8 mouse cellular contexts compared by ENCODE assay signal in genomic region chr15:102358126-102358525, GRCm38 (mm10). TPM values are rescaled to one million over a fixed set of nuclear protein-coding genes. Genes with fewer than 3 reads are reported as not detected.
DNase-seq lines count a peak whose midpoint lies in the region; ATAC-seq and TF ChIP-seq lines count a peak whose summit lies in the region.

No protein-coding gene starts in this region.

- H3K9me3 ChIP-seq in heart, embryonic 14.5 days (ENCODE audit: control insufficient read depth, low read length) = no peaks in the 10 kb centered on the region
- H3K9me3 ChIP-seq in hindbrain, postnatal 0 days (ENCODE audit: low read length) = no peaks in the 10 kb centered on the region
- no peaks in the 10 kb centered on the region for H3K9me3 ChIP-seq in neural tube, embryonic 12.5 days

- no peak for ATAC-seq in heart, embryonic 14.5 days (ENCODE audit: insufficient number of reproducible peaks, insufficient read depth, low FRiP score, low read depth)
- ATAC-seq in common myeloid progenitor, adult 5-6 weeks (replicated peaks; ENCODE audit: low read depth, poor library complexity, severe bottlenecking) = 0 out of 2 replicates have a peak, but pooled peaks have one; percentile 12
- ATAC-seq in hindbrain, postnatal 0 days = no peak
- ATAC-seq in neural tube, embryonic 12.5 days (ENCODE audit: low FRiP score, low read depth) = no peak

- WGBS in heart, embryonic 14.5 days = 3% methylated on average over 25 of the region's 25 CpGs
- 7% methylated on average over 25 of the region's 25 CpGs for WGBS in hindbrain, postnatal 0 days
- 2% methylated on average over 25 of the region's 25 CpGs for WGBS in neural tube, embryonic 12.5 days

- intact Hi-C loops in heart, postnatal 36 days (cut with DNase I) = no loop called here

- no peak for DNase-seq in heart, postnatal 36 days
- peak; percentile 21 for DNase-seq in hindbrain, postnatal 0 days (ENCODE audit: low spot score)
- no peak for DNase-seq in spleen, postnatal 36 days (ENCODE audit: low spot score in 2 of 2)
- DNase-seq in adrenal gland, adult 18-20 months (ENCODE audit: low spot score in 2 of 2) = no peak
- DNase-seq in left cerebral cortex, adult 11 months (ENCODE audit: low spot score) = no peak

- H3K4me2 ChIP-seq in heart, embryonic 14.5 days (ENCODE audit: low read length) = peak overlapping the region; percentile 53
- peak overlapping the region; percentile 49 for H3K4me2 ChIP-seq in hindbrain, postnatal 0 days (ENCODE audit: low read depth, low read length)
- peak overlapping the region; percentile 49 for H3K4me2 ChIP-seq in neural tube, embryonic 12.5 days (replicated peaks)

- peak; percentile 38 for TF ChIP-seq CTCF in hindbrain, postnatal 0 days (IDR thresholded peaks at IDR 0.05; ENCODE audit: low read depth)

- no peak overlapping the region for H3K27ac ChIP-seq in heart, embryonic 14.5 days (replicated peaks in 1 of 2; ENCODE audit: control insufficient read depth in 1 of 2, insufficient read depth in 1 of 2, low read depth in 2 of 2, low read length in 2 of 2)
- H3K27ac ChIP-seq in hindbrain, postnatal 0 days = no peak overlapping the region
- no peak overlapping the region for H3K27ac ChIP-seq in neural tube, embryonic 12.5 days

- H3K9ac ChIP-seq in heart, embryonic 14.5 days (ENCODE audit: low read length) = peak overlapping the region; percentile 41; the same call in 1 of the 2 replicates
- no peak overlapping the region for H3K9ac ChIP-seq in hindbrain, postnatal 0 days (replicated peaks; ENCODE audit: low read length)
- 0 out of 2 replicates have a peak overlapping the region, but pooled peaks have one; percentile 3 for H3K9ac ChIP-seq in neural tube, embryonic 12.5 days

- peak overlapping the region; percentile 4 to 19; a peak in 2 of 4 replicates for H3K4me3 ChIP-seq in heart, embryonic 14.5 days (ENCODE audit: control insufficient read depth in 1 of 2, insufficient read depth in 1 of 2, low read depth in 1 of 2, low read length in 2 of 2)
- H3K4me3 ChIP-seq in hindbrain, postnatal 0 days (ENCODE audit: low read length) = peak overlapping the region; percentile 17; the same call in 1 of the 2 replicates
- peak overlapping the region; percentile 18; the same call in 1 of the 2 replicates for H3K4me3 ChIP-seq in neural tube, embryonic 12.5 days

- H3K4me1 ChIP-seq in heart, embryonic 14.5 days (ENCODE audit: control insufficient read depth in 2 of 2, insufficient read depth in 2 of 2, low read length in 2 of 2) = peaks cover 24 to 35% of the 10 kb centered on the region in 2 experiments
- peaks cover 8% of the 10 kb centered on the region for H3K4me1 ChIP-seq in hindbrain, postnatal 0 days (ENCODE audit: insufficient read depth, low read length)
- H3K4me1 ChIP-seq in neural tube, embryonic 12.5 days = peaks cover 35% of the 10 kb centered on the region

- peaks cover 44% of the 10 kb centered on the region for H3K27me3 ChIP-seq in heart, embryonic 14.5 days (ENCODE audit: control insufficient read depth, insufficient read depth, low read length)
- H3K27me3 ChIP-seq in hindbrain, postnatal 0 days (ENCODE audit: insufficient read depth, low read length) = peaks cover 22% of the 10 kb centered on the region
- peaks cover 31% of the 10 kb centered on the region for H3K27me3 ChIP-seq in neural tube, embryonic 12.5 days (replicated peaks)

- H3K36me3 ChIP-seq in heart, embryonic 14.5 days (ENCODE audit: control insufficient read depth, insufficient read depth, low read length) = no peaks in the 10 kb centered on the region
- H3K36me3 ChIP-seq in hindbrain, postnatal 0 days (ENCODE audit: insufficient read depth, low read length) = no peaks in the 10 kb centered on the region
- no peaks in the 10 kb centered on the region for H3K36me3 ChIP-seq in neural tube, embryonic 12.5 days

RNA-seq across cellular contexts. Expression of gene Aaas, which starts 7.6 kb away (rescaled TPM):
- 45.0 and 48.4 TPM in 2 replicates for polyA plus RNA-seq in heart, embryonic 14.5 days (2014; fragmentation: Nextera tagmentation; extraction: Ambion mirVana)
- 10 to 100 TPM; 12.5 to 12.8 TPM for total RNA-seq in heart, postnatal 36 days (2021)
- 111 and 199 TPM in 2 replicates for total RNA-seq in common myeloid progenitor, adult 5-6 weeks (2017)
- total RNA-seq in hindbrain, postnatal 0 days (2014; rRNA removed) = 19.4 and 25.4 TPM in 2 replicates
- 31.4 and 36.4 TPM in 2 replicates for polyA plus RNA-seq in hindbrain, postnatal 0 days (2015; fragmentation: Nextera tagmentation; extraction: Ambion mirVana)
- 51.3 and 53.2 TPM in 2 replicates for polyA plus RNA-seq in neural tube, embryonic 12.5 days (2016; fragmentation: Nextera tagmentation; extraction: Ambion mirVana)
- 10 to 100 TPM; 12.0 to 14.7 TPM for total RNA-seq in adrenal gland, adult 18-20 months (2021)

RNA-seq across cellular contexts. Expression of gene Sp7, which starts 8.9 kb away (rescaled TPM):
- 0.22 TPM in 1 of 2 replicates, not detected in the other for polyA plus RNA-seq in heart, embryonic 14.5 days (2014; fragmentation: Nextera tagmentation; extraction: Ambion mirVana)
- total RNA-seq in heart, postnatal 36 days (2021) = not detected
- total RNA-seq in common myeloid progenitor, adult 5-6 weeks (2017) = not detected in 2 replicates
- 0.11 and 0.31 TPM in 2 replicates for total RNA-seq in hindbrain, postnatal 0 days (2014; rRNA removed)
- polyA plus RNA-seq in hindbrain, postnatal 0 days (2015; fragmentation: Nextera tagmentation; extraction: Ambion mirVana) = 0.38 and 0.40 TPM in 2 replicates
- 0.57 and 0.81 TPM in 2 replicates for polyA plus RNA-seq in neural tube, embryonic 12.5 days (2016; fragmentation: Nextera tagmentation; extraction: Ambion mirVana)
- under 1 TPM in 1 of 2 experiments, not detected in 1; 0.10 TPM for total RNA-seq in adrenal gland, adult 18-20 months (2021)

RNA-seq across cellular contexts. Expression of gene Myg1, which starts 26.6 kb away (rescaled TPM):
- 59.9 and 72.7 TPM in 2 replicates for polyA plus RNA-seq in heart, embryonic 14.5 days (2014; fragmentation: Nextera tagmentation; extraction: Ambion mirVana)
- 10 to 100 TPM; 17.7 to 22.7 TPM for total RNA-seq in heart, postnatal 36 days (2021)
- total RNA-seq in common myeloid progenitor, adult 5-6 weeks (2017) = 40.0 and 50.8 TPM in 2 replicates
- 56.5 and 58.0 TPM in 2 replicates for total RNA-seq in hindbrain, postnatal 0 days (2014; rRNA removed)
- polyA plus RNA-seq in hindbrain, postnatal 0 days (2015; fragmentation: Nextera tagmentation; extraction: Ambion mirVana) = 78.8 and 79.8 TPM in 2 replicates
- 90.4 and 94.9 TPM in 2 replicates for polyA plus RNA-seq in neural tube, embryonic 12.5 days (2016; fragmentation: Nextera tagmentation; extraction: Ambion mirVana)
- total RNA-seq in adrenal gland, adult 18-20 months (2021) = 10 to 100 TPM; 48.9 to 54.7 TPM

RNA-seq across cellular contexts. Expression of gene Pfdn5, which starts 32.2 kb away (rescaled TPM):
- polyA plus RNA-seq in heart, embryonic 14.5 days (2014; fragmentation: Nextera tagmentation; extraction: Ambion mirVana) = 397 and 431 TPM in 2 replicates
- 100 to 1,000 TPM; 308 to 311 TPM for total RNA-seq in heart, postnatal 36 days (2021)
- 219 and 289 TPM in 2 replicates for total RNA-seq in common myeloid progenitor, adult 5-6 weeks (2017)
- 119 and 139 TPM in 2 replicates for total RNA-seq in hindbrain, postnatal 0 days (2014; rRNA removed)
- 531 and 540 TPM in 2 replicates for polyA plus RNA-seq in hindbrain, postnatal 0 days (2015; fragmentation: Nextera tagmentation; extraction: Ambion mirVana)
- 373 and 404 TPM in 2 replicates for polyA plus RNA-seq in neural tube, embryonic 12.5 days (2016; fragmentation: Nextera tagmentation; extraction: Ambion mirVana)
- total RNA-seq in adrenal gland, adult 18-20 months (2021) = 100 to 1,000 TPM; 443 to 458 TPM

RNA-seq across cellular contexts. Expression of gene Sp1, which starts 47.8 kb away (rescaled TPM):
- 8.0 and 8.2 TPM in 2 replicates for polyA plus RNA-seq in heart, embryonic 14.5 days (2014; fragmentation: Nextera tagmentation; extraction: Ambion mirVana)
- 10 to 100 TPM; 45.7 to 49.1 TPM for total RNA-seq in heart, postnatal 36 days (2021)
- 65.3 and 87.3 TPM in 2 replicates for total RNA-seq in common myeloid progenitor, adult 5-6 weeks (2017)
- 24.7 and 26.0 TPM in 2 replicates for total RNA-seq in hindbrain, postnatal 0 days (2014; rRNA removed)
- polyA plus RNA-seq in hindbrain, postnatal 0 days (2015; fragmentation: Nextera tagmentation; extraction: Ambion mirVana) = 3.0 and 3.5 TPM in 2 replicates
- polyA plus RNA-seq in neural tube, embryonic 12.5 days (2016; fragmentation: Nextera tagmentation; extraction: Ambion mirVana) = 6.9 and 7.7 TPM in 2 replicates
- 10 to 100 TPM; 61.1 to 62.1 TPM for total RNA-seq in adrenal gland, adult 18-20 months (2021)
